Mouse (Mus musculus) embryo, embryonic 11 days (tissue): ENCODE data around the gene Atrx.
A peak's percentile ranks its signal among the peaks of the same experiment; 100 is the strongest.

Source experiments
- DNase-seq: peaks from one replicate; pipeline ENCODE4 v3.0.0-alpha.2; 2015

The Atrx gene

DNA sequence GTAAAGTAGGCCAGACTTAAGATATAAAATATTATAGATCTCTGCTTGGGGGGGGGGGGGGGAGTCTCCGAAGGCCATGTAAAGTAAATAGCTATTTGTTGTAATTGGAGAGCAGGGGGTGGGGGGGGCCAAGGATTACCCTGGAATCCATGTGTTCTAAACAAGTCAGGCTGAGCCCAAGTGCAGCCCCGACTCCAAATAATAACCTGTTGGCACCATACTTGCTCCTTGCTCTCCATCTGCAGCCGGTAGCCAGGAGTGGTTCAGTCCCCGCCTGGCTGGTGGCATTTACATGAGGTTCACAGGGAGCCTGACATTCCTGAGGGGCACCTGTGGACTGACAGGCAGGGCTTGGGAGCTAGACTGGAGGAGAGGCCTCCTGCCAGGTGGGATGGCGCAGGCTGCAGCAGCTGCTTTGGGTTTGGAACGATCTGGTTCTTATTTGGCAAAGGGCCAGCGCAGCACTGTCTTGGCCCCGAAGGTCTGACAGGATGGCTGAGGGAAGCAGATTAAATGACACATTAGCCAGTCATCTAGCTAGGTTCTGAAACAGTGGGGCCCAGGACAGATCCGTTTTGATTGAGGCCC, 161.9 kb downstream of the Atrx start:
- DNase-seq: peak; percentile 21

DNA sequence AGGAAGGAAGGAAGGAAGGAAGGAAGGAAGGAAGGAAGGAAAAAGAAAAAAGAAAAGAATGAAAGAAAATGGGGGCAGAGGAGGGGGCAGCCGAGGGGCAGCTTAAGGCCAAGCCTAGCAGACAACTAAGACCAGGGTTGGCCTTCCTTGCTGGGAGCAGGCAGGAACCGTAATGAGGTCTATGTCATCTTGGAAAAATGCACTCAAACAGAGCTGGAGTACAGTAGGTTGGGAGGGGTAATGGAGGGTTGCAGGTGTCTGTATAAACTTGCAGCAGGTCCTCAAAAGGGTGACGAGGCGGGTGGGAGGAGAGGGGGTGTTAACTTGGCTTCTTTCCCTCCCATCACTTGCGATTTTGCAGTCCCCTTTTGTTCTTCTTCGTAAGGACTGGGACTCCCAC, 163.2 kb downstream of the Atrx start:
- DNase-seq: peak; percentile 1

DNA sequence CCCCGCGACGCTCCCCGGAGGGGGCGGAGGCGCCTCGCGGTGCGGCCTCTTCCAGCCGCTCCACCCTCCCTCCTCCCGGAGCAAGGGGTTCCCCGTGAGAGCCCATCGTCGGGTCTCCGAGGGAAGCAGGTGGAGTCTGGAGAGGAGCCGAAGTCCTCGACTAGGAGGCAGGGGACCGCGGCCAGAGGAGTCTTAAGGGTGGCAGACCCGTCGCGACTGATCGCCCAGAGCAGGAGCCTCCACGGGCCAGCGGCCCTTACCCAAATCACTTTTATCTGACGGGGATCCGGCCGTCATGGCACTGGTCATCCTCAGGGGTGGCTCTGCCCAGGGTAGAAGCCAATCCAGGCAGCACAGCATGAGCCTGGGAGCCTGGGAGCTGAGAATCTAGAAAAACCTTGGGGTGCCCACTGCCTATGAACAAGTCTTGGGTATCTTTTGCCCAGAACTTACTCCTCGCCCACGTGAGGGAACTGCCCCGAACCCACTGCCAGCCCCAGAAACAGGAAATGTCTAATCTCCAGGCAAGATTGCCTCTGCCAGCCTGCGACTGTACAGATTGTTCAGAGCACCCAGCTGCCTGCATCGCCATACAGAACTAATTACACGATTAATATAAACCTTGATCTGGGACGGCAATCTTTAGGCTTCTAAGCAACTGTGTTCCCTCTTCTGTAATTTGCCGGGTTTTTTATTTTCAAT, 164.0 kb downstream of the Atrx start:
- DNase-seq: peak; percentile 2

DNA sequence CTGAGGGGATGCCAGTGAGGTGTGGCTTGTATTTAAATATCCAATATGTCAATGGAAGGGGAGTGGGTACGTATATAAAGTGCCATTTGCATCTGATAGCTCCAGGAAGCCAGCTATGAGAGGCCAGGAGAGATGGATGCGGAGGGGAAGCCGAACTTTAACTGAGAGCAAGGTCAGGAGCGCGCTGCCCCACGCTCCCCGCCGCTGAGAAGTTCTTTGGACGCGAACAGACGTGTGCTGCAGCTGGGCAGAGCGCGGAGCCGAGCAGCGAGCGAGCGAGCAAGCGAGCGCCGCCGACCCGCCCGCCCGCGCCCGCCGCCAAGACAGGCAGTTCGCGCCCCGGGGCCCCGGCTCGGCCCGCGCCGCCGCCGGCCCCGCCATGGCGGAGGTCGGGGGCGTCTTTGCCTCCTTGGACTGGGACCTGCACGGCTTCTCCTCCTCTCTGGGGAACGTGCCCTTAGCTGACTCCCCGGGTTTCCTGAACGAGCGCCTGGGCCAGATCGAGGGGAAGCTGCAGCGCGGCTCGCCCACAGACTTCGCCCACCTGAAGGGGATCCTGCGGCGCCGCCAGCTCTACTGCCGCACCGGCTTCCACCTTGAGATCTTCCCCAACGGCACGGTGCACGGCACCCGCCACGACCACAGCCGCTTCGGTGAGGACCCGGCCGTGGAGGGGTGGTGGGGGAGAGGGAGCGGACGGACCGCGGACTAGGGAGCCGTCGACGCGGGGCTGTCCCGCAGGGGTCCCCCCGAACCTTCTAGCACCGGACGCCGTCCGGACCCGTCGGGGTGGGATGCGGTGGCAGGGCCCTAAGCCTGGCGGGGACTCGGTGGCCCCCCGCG, 164.8 kb downstream of the Atrx start, which contains the start of gene Fgf16:
Gene Fgf16 (plus strand): TSS at position 118 of the 843 bp plus-strand sequence.
- DNase-seq: peak; percentile 17

DNA sequence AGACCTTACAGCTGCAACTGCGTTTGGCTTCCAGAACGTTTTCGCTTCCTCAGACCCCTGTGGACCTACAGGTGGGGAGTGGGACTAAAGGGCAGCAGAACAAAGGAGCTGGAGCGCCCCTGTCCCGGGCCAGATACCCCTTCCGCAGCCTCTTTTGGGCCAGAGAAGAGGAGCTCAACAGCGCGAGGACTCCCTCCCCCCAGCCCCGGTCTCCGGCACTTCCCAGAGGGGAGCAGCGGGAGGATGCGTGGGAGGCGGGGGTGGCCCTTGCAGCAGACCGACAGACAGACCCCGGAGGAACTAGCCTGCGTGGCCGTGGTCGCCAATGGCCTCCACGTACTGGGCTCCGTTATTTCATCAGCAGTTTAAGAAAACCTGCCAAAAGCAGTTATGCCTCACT, 165.6 kb downstream of the Atrx start:
- peak; percentile 17 for DNase-seq

DNA sequence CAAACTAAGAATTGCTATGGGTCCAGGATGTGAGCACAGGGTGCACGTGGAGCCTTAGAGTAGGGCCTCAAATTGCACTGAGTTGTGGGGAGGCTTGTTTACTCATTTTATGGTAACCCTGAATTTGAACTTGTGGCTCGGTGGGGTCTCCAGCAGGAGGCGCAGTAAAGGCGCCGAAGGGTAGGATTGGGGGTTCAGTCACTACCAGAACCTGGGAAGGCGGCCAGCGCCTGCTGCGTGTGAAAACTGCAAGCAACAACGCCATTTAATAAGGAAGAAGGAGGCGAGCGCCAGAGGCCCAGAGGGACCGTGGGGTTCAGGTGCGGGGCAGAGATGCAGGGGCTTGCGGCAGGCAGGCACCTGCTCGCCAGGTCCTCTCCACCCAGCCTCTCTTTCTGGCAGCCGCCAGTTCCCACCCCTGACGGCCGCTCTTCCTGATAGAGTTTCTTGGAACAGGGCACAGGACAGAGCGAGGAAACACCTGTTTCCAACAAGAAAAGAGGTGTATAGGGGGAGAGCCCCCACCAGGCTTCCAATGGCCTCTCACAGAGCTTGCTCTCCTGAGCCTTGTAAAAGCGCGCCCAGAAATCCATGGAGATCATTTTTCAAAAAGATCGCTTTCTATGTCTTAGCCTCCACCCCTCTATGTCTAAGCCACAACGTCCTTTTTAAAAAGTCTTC, 166.2 kb downstream of the Atrx start:
- DNase-seq: peak; percentile 9
